Mouse (Mus musculus): ENCODE results near the gene Mthfs. TPM values are rescaled to one million over a fixed set of nuclear protein-coding genes. Genes with fewer than 3 reads are reported as not detected.

Gene Mthfs
- polyA plus RNA-seq, 1 experiment: 13.6 TPM

- Histone ChIP-seq H3K27me3 (ENCODE audit: control insufficient read depth, insufficient read depth, low read length) (no peaks in the 10 kb centered on the region), H3K27ac (ENCODE audit: insufficient read depth, low read length) (no peak overlapping the region), H3K4me3 (replicated peaks; ENCODE audit: insufficient read depth, low read depth, low read length) (no peak overlapping the region), H3K4me1 (ENCODE audit: control insufficient read depth, insufficient read depth, low read length) (no peaks in the 10 kb centered on the region)
- no peak for DNase-seq
- 95% methylated on average over 8 of the region's 8 CpGs for WGBS
- TF ChIP-seq POLR2A (IDR thresholded peaks at IDR 0.05; ENCODE audit: borderline replicate concordance, insufficient read depth, low read length): no peak
- no peak for TF ChIP-seq CTCF (IDR thresholded peaks at IDR 0.05; ENCODE audit: borderline replicate concordance, insufficient read depth, low read depth, low read length)
Measured at GRCm38 (mm10) chr9:89278207-89278606, 67.7 kb downstream of the Mthfs start.

- no peak overlapping the region for H3K4me3 ChIP-seq (replicated peaks; ENCODE audit: insufficient read depth, low read depth, low read length)
- H3K4me1 ChIP-seq (ENCODE audit: control insufficient read depth, insufficient read depth, low read length): no peaks in the 10 kb centered on the region
- DNase-seq: no peak
- WGBS: 97% methylated on average over 2 of the region's 2 CpGs
- TF ChIP-seq CTCF (IDR thresholded peaks at IDR 0.05; ENCODE audit: borderline replicate concordance, insufficient read depth, low read depth, low read length) (no peak), POLR2A (IDR thresholded peaks at IDR 0.05; ENCODE audit: borderline replicate concordance, insufficient read depth, low read length) (no peak)
- no peak overlapping the region for H3K27ac ChIP-seq (ENCODE audit: insufficient read depth, low read length)
- H3K27me3 ChIP-seq (ENCODE audit: control insufficient read depth, insufficient read depth, low read length): no peaks in the 10 kb centered on the region
Measured at GRCm38 (mm10) chr9:89282374-89283068, 72.0 kb downstream of the Mthfs start.

GRCm38 (mm10) chr9:89288037-89288436, 77.6 kb downstream of the Mthfs start:
- 50% methylated on average over 2 of the region's 2 CpGs for WGBS
- Histone ChIP-seq H3K4me3 (replicated peaks; ENCODE audit: insufficient read depth, low read depth, low read length) (no peak overlapping the region), H3K4me1 (ENCODE audit: control insufficient read depth, insufficient read depth, low read length) (no peaks in the 10 kb centered on the region), H3K27me3 (ENCODE audit: control insufficient read depth, insufficient read depth, low read length) (no peaks in the 10 kb centered on the region), H3K27ac (ENCODE audit: insufficient read depth, low read length) (no peak overlapping the region)
- TF ChIP-seq CTCF (IDR thresholded peaks at IDR 0.05; ENCODE audit: borderline replicate concordance, insufficient read depth, low read depth, low read length): no peak
- TF ChIP-seq POLR2A (IDR thresholded peaks at IDR 0.05; ENCODE audit: borderline replicate concordance, insufficient read depth, low read length): no peak
- DNase-seq: no peak

DNA sequence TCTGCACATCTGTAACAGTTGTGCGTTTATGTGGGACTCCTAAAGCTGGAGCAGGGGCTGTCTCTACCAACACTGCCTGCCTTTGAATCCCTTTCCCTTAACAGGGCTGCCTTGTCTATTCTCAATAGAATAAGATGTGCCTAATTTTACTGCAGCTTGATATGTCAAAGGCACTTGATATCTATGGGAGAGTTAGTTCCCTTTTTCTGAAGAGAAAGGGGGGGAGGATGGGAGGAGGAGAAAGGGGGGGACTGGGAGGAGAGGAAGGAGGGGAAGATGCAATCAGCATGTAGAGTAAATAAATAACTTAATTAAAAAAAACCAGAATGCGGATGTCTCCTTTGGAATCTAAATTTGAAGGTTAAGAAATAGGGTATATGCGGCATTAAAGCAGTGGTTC, 82.9 kb downstream of the Mthfs start:
- H3K27ac ChIP-seq (ENCODE audit: insufficient read depth, low read length): no peak overlapping the region
- DNase-seq: no peak
- TF ChIP-seq POLR2A (IDR thresholded peaks at IDR 0.05; ENCODE audit: borderline replicate concordance, insufficient read depth, low read length) (no peak), CTCF (IDR thresholded peaks at IDR 0.05; ENCODE audit: borderline replicate concordance, insufficient read depth, low read depth, low read length) (no peak)
- no peaks in the 10 kb centered on the region for H3K4me1 ChIP-seq (ENCODE audit: control insufficient read depth, insufficient read depth, low read length)
- no peak overlapping the region for H3K4me3 ChIP-seq (replicated peaks; ENCODE audit: insufficient read depth, low read depth, low read length)
- 91% methylated on average over 3 of the region's 3 CpGs for whole genome bisulfite sequencing
- H3K27me3 ChIP-seq (ENCODE audit: control insufficient read depth, insufficient read depth, low read length): no peaks in the 10 kb centered on the region

DNA sequence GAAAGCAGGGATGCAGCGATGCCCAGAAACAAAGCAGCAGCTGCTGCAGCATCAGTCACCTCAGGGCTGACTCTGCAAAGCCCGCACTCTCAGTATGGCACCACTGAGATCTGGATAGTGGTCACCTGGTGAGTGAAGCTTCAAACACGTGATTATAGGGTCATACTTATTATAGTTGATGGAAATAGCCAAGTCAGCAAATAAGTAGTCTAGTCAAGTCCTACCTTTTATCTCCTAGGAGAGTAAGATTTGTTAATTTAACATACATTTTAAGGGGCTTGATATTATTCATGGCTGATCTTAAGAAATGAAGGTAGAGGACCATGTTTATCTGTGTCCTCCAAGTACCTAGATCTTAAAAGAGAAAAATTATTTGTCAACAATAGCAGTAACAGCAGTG, 83.6 kb downstream of the Mthfs start:
- no peak overlapping the region for H3K4me3 ChIP-seq (replicated peaks; ENCODE audit: insufficient read depth, low read depth, low read length)
- no peaks in the 10 kb centered on the region for H3K27me3 ChIP-seq (ENCODE audit: control insufficient read depth, insufficient read depth, low read length)
- no peak for DNase-seq
- TF ChIP-seq CTCF (IDR thresholded peaks at IDR 0.05; ENCODE audit: borderline replicate concordance, insufficient read depth, low read depth, low read length) (no peak), POLR2A (IDR thresholded peaks at IDR 0.05; ENCODE audit: borderline replicate concordance, insufficient read depth, low read length) (no peak)
- WGBS: 49% methylated on average over 3 of the region's 3 CpGs
- H3K4me1 ChIP-seq (ENCODE audit: control insufficient read depth, insufficient read depth, low read length): no peaks in the 10 kb centered on the region
- no peak overlapping the region for H3K27ac ChIP-seq (ENCODE audit: insufficient read depth, low read length)

DNA sequence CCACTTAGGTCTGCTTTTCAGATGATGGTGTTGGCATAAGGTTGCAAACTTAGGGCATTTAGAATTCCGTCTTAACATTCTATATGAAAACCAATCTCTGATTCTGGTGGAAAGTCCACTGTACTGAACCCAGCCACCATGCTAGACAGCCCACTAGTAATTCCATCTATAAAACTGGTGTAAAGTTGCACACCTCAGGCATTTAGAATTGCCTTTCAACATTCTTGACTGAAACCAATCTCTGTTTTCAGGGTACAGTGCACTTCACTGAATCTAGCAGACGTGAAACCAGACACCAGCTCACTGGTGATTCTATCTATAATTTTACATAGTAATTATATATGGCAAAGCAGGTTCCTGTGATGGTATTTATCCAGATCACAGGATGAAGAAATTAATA, 95.2 kb downstream of the Mthfs start:
- H3K27ac ChIP-seq (ENCODE audit: insufficient read depth, low read length): no peak overlapping the region
- DNase-seq: no peak
- TF ChIP-seq POLR2A (IDR thresholded peaks at IDR 0.05; ENCODE audit: borderline replicate concordance, insufficient read depth, low read length) (no peak), CTCF (IDR thresholded peaks at IDR 0.05; ENCODE audit: borderline replicate concordance, insufficient read depth, low read depth, low read length) (no peak)
- no peak overlapping the region for H3K4me3 ChIP-seq (replicated peaks; ENCODE audit: insufficient read depth, low read depth, low read length)
- 91% methylated on average over 2 of the region's 2 CpGs for WGBS
- no peaks in the 10 kb centered on the region for H3K27me3 ChIP-seq (ENCODE audit: control insufficient read depth, insufficient read depth, low read length)
- H3K4me1 ChIP-seq (ENCODE audit: control insufficient read depth, insufficient read depth, low read length): no peaks in the 10 kb centered on the region

GRCm38 (mm10) chr9:89308357-89309194, 98.1 kb downstream of the Mthfs start:
- DNase-seq: no peak
- 76% methylated on average over 7 of the region's 7 CpGs for WGBS
- Histone ChIP-seq H3K4me3 (replicated peaks; ENCODE audit: insufficient read depth, low read depth, low read length) (no peak overlapping the region), H3K27me3 (ENCODE audit: control insufficient read depth, insufficient read depth, low read length) (no peaks in the 10 kb centered on the region), H3K4me1 (ENCODE audit: control insufficient read depth, insufficient read depth, low read length) (no peaks in the 10 kb centered on the region), H3K27ac (ENCODE audit: insufficient read depth, low read length) (no peak overlapping the region)
- TF ChIP-seq CTCF (IDR thresholded peaks at IDR 0.05; ENCODE audit: borderline replicate concordance, insufficient read depth, low read depth, low read length) (no peak), POLR2A (IDR thresholded peaks at IDR 0.05; ENCODE audit: borderline replicate concordance, insufficient read depth, low read length) (no peak)

DNA sequence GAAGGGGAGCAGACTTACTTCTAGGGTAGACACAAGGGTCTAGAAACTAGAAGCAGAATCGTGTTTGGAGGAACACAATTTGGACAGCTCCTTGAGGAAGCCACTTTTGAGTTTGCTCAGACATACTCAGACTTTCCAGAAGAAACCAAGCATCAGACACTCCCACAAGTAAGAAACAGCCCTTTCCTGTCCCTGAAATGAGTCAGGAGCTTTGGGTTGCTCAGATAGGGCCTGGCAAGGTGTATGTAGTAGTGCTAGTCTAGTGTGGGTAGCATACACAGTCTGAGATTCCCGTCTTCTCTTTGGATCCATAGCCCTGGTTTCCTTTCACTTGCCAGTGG, 98.7 kb downstream of the Mthfs start:
- Histone ChIP-seq H3K27me3 (ENCODE audit: control insufficient read depth, insufficient read depth, low read length) (no peaks in the 10 kb centered on the region), H3K4me1 (ENCODE audit: control insufficient read depth, insufficient read depth, low read length) (no peaks in the 10 kb centered on the region), H3K27ac (ENCODE audit: insufficient read depth, low read length) (no peak overlapping the region), H3K4me3 (replicated peaks; ENCODE audit: insufficient read depth, low read depth, low read length) (no peak overlapping the region)
- no peak for DNase-seq
- no peak for TF ChIP-seq POLR2A (IDR thresholded peaks at IDR 0.05; ENCODE audit: borderline replicate concordance, insufficient read depth, low read length)
- no peak for TF ChIP-seq CTCF (IDR thresholded peaks at IDR 0.05; ENCODE audit: borderline replicate concordance, insufficient read depth, low read depth, low read length)
- WGBS: 81% methylated on average over 2 of the region's 2 CpGs
